Mouse (Mus musculus): ENCODE results near the gene Mios.

Mios gene

DNA sequence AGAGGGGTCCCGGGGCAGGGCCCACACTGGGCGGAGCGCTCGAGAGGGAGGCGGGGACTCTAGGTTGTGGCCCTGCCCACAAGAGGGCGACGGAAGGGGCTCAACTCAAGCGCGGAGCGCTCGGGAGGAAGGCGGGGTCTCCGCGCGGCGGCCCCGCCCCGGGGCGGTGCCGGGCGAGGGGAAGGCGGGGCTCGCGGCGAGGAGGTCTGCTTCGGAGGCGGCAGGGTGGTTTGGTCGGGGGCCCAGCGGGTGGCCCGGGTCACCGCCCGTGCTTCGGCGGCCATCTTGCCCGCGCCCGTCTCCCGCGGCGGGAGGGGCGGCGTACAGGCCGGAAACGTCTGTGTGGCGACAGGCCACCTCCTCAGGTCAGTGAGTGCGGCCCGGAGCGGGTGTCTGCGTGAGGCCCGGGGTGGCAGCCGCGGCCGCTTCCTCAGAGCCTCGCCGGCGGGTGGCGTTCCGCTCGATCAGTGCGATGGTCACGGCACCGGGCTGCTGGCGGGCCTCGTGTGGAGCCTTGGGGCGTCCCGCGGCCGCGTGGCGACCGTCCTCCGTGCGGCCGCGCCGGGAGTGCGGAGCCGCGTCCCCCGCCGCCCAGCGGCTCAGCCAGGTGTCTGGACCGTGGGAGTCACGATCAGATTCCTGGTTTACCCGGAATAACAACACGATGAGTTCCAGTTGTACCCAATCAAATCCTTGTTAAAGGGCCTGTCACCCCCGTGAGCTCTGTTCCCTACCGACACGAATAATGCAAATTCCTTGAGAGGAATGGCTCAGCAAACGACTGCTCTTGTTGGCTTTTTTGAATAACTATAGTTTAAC is at the start of gene Mios:
TSS of gene Mios (plus strand) at position 176 of the 819 bp plus-strand sequence.
- peak; percentile 92 to 95 for DNase-seq

DNA sequence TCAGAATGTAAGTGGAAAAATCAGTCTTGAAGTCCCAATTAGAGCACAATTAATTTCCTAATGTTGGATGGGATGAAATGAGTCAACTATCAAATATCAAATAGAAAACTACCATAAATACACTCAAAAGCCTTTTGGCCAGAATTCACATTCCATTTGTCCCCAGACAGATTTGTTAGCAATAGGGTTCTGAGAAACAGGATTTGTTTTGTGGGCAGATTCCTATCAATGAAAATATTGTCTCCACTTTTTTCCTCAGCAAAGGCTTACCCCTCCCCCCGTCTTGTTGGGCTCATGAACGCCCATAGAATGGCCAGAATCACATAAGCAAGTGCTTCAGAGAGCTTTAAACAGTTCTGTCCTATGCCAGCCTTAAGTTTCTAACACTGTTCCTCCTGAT is 49.0 kb upstream of the Mios start:
- no peak for DNase-seq

DNA sequence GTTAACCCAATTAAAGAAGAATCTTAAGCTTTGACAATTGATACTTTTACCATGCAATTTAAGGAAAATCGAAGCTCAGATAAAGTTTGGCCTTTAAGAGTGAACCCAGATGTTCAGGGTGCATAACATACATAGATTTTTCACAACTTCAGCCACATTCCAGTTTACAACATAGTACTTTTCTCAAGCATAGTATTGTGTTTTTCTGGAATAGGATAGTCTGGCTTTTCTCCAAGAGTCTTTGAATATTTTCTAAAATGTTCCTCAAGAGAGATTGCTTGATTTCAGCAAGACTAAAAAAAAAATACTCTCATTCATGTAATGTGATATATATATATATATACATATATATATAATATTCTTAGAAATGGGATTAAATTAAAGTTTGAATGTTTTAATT is 44.3 kb upstream of the Mios start:
- DNase-seq, result no peak

DNA sequence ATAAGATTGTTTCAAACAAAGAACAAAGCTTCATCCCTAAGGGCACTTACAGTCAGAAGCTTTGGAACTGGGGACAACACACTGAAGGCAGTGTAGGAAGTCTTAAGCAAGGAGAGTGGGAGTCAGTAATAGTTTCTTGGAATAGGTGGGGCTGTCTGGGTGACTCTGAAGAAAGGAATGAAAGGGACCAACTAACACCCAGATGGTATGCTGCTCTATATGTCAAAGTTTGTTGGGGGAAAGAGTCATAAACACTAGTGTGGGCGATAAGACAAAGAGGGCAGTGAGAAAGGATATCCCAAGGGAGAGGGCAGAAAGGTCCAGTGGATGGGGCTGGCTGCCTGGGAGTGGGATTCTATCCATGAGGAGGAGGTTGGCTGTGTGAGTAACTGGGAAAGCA is 36.9 kb upstream of the Mios start:
- no peak for DNase-seq

DNA sequence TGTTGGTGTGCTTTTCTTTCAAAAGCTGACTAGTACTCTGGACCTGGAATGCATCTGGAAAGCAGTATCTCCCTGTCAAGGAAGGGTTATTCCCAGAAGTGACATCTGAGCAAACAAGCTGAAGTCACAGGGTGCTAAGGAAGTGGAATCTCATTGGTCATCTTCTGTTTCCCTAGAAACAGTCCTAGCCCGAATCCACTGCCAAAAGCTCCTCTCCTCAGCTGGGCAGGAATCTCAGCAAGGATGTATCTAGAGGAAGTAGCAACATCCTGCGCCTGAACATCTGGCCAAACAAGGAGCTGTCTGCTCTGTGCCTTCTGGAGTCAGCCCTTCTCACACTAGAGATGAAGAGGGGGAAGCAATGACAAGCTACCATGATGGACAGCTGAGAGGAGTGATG is 35.0 kb upstream of the Mios start:
- no peak for DNase-seq

DNA sequence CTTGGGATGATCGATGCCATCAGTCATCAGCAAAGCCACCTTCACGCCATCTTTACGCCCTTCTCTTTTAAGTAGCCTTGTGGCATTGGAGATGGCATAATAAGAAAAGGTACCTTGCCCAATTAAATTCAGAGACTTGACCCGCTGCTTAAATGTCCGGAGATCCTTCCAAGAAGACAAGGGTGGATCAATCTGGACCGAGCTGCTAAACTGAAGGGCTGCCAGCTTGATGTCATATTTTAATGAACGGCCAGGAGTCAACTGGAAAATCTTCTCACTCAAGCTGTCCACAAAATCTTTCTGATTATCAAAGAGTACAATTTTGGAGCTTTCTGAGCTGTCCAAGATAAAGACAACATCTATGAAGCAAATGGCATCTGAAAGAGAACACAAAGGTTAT is 33.7 kb upstream of the Mios start:
- peak; percentile 62 to 69 for DNase-seq

DNA sequence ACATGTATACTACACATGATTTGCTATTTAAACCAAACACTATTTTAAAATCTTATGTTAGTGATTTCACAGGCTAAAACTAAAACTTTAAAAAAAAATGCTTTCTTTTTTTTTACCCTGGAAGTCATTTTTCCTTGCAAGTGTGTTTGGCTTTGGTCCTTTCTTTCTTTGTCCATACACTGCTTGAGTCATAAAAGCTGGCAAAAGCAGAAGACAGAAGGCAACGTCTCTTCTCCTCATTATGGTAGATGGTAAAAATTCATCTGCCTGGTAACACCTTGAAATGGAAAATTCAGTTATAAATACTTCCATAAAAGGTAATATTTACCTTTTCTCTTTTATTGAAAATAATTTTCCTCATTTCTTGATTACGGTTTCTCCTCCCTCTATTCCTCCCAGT is 32.9 kb upstream of the Mios start:
- DNase-seq, result no peak

DNA sequence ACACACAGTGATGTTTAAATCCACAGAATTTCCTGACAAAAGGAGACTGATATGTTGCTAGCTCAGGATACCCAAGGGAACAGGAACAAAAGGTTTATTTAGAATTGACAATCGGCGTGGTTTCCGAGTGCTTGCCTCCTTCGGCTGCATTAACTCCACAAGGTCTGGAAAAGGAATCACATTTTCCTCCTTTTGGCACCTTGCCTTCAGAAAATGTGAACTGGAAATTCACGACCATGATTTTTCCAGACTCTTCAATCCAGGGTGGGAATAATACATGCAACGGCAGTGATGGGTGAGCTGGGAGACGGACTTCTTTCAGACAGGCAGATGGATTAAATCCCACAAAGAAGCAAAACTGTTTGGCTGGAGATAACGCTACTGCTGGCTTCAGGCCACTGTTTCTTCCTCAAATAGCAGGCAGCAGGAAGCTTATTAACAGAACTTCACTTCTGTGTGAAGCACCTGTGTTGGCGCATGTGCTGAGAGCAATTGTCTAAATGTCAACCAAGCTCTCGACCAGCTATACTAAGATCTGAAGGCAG is 30.6 kb upstream of the Mios start:
- peak; percentile 57 to 75 for DNase-seq

DNA sequence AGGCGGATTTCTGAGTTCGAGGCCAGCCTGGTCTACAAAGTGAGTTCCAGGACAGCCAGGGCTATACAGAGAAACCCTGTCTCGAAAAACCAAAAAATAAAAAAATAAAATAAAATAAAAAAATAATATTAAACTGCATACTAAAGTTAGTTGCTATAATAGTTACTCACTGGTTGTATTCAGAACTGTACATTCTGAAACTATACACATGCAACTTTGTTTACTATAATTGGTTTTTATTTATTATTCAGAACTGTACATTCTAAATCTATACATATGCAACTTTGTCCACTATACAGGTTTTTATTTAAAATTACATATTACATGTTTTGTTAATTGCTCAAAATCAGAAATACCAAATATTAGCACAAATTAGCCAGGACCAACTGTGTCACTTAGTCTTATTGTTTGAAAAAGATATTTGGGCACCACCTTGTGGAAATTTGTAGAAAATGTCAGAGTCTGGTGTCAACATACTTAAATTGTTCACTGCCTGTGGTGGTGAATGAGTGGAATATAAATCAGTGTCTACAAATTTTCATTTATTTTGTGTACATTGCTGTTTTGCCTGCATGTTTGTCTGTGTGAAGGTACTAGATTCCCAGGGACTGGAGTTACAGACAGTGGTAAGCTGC is 20.3 kb upstream of the Mios start:
- DNase-seq, result peak; percentile 31 to 59

DNA sequence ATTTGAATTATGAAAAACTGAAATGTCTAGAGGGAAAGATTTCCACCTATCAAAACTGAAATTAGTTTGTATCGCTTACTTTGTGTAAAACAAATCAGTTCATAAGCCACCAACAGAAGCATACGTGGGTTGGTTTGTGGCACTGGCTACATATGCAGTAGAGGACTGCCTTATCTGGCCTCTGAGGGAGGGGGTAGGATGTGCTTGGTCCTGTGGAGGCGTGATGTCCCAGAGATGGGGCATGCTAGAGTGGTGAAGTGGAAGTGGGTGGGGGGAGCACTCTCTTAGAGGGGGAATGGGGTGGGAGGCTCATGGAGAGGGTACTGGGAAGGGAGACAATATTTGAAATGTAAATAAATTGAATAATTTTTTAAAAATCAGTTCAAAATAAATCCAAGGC is 19.1 kb upstream of the Mios start:
- no peak for DNase-seq

DNA sequence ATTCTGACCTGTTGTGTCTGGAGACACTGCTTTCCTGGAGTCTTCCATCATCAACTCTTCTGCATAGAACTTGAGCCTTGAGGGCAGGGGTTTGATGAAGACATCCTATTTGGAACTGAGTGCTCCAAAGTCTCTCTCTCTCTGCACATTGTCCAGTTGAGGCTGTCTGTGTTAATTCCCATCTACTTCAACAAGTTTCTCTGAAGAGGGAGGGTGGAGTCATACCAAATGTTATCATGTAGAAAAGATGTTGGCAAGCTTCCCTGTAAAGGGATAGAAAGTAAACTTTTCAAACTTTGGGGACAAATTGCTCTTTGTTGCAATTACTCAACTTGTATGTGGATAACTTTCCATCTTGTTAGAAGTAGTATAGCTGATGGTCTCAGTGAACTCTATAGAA is 16.5 kb upstream of the Mios start, which contains the start of gene Col28a1:
TSS of gene Col28a1 (minus strand) at position 101 of the 400 bp plus-strand sequence.
- DNase-seq, result no peak

DNA sequence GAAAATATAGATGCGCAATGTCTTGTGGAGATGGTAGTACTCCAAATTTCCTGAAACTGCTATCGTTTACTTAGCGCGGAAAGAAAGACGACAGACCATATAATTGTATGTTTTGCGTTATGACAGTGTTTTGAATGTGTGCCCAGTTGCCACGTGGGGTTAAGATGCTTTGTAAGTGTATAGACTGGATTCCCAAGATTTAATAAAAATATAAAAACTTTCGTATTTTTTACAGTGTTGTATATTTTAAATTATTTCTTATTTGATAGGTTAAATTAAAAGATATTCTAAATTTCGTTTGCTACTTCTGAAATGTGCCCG is 804 bp downstream of the Mios start:
- DNase-seq, result peak in 1 of 2 experiments; percentile 53

DNA sequence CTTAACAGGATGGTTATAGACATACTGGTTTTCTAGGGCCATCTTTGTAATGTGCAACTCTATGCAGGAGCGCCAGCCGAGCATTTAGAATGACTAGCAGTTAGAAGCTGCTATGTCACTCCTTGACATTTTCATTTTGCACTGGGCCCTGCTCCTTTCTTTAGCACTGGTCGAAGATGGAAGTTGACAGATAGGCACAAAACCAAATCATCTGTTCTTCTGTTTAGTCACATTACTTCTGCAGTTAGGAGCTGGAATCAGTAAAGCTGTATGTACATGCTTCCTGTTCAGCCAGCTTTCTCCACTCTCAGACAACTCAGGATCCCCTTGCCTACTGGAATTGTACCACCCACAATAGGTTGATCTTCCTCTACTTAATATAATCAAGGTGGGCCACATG is 1.6 kb downstream of the Mios start:
- DNase-seq, result peak; percentile 11 to 14

DNA sequence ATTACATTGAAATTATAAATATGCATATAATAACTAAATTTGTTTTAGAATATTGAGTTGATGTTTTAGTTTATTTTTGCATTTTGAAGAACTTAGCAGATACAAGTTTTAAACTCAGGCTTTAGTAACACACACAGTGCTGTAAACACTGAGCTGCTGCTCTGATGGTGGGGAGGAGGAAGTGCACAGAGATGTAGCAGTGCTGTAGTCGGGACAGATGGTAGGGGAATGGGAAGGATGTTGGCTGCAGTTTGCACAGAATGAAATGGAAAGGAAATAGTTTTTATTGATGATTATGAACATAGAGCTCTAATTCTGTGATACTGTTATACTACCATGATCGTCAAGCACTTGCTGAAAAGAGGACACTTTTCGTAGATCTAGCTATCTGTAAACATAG is 18.0 kb downstream of the Mios start:
- DNase-seq, result no peak

DNA sequence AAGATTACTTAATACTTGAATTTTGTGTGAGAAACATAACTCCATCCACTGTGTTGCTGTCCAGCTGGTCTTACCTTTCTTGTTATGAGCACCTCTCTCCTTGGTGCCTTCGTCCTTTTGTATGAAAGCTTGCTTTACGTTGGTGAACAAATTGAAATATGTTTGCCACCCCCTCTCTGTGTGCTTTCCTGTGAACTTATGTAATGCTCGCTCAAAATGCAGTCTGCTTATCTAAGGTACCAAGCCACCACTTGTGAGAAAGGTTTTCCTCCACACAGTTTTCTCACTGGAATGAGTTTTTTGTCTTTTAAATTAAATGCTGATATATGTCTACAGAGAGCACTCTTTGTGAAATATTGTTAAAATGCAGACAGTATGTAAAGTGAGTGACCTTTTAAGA is 19.6 kb downstream of the Mios start:
- DNase-seq, result no peak

DNA sequence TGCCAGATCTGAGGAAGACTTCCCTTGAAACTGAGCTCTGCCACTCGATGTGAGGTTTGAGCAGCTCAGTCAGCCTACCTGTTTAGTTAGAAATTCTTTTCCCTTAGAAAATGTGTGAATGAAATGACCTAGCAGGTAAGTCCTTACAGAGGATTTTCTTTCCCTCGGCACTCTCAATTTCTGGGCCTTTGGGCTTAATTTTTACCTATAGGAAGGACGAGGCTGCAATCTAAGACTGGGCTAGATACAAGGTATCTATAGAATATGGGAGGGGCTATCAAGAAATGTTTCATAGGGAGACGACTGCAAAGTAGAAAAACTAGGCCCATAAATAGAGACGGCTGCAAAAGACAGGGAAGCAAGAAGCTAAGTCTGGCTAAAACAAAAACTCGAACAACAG is 49.3 kb downstream of the Mios start:
- DNase-seq, result no peak

DNA sequence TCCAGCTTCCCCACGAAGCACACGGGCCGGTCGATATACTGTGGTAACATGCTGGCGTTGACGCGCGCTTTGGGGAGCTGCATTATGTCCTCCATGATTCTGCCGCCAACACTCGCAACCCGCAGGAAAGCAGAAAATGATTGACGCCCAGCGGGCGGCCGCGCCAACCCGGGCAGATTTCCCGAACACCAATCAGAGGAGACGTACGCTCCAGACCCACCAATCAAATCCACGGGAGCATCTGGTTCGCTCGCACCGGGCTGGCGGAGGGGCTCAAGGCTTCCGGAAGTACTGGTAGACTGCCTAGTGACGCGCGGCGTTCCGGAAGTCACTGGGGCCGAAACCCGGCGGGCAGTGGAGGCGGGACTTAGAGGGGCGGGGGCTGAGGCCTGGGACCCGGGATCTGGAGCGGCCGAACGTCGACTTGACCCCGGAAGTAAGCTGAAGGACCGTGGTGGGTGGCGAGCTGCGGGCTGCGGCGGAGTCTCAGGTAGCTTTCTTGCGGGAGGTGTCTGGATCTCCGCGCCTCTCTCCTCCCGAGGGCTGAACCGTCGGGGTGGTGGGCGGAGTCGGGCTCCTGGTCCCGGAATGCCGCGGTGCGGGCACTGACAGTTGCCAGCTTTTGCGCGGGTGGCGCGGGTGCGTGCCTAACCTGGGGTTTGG is 50.1 kb downstream of the Mios start, which contains the start of the genes Rpa3, Umad1 and Gm45062:
TSS of gene Rpa3 (minus strand) at position 170 of the 663 bp plus-strand sequence.
TSS of gene Umad1 (plus strand) at position 285 of the 663 bp plus-strand sequence.
TSS of gene Gm45062 (plus strand) at position 447 of the 663 bp plus-strand sequence.
- peak; percentile 99 for DNase-seq

DNA sequence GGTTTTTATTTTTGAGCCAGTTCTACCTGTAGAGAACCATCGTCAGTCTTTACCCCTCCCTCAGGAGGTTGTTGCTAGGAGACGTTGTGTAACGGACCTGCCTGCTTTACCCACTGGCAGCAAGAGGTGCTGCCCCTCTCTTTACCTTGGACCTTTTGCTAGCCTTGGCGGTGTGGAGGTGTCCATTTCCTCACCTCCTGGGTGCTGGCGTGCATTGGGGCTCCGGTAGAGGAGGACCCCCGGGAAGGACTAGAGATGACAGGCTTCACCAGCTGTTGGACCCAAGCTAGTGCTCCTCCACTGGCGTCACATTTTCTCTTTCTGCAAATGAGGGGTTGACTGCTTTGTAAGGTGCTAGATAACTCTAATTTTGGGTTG is 50.6 kb downstream of the Mios start:
- no peak for DNase-seq

DNA sequence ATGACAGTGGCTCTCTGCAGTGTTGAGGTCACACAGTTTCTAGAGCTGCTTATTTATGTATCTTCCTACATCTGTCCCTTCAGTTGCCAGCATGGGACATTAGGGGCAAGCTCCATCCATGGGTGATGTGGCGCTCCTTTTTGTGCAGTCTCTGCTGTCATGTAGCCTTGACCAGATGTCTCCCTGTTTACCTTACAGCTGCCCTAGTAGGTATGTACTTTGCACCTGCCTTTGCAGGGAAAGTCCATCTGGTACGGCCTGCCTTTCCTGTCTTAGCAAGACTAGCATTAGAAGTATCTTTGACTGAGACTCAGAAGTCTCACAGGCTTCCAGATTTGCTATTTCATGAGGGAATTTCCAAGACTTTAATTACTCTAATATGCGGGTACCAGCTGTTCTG is 62.0 kb downstream of the Mios start:
- no peak for DNase-seq

DNA sequence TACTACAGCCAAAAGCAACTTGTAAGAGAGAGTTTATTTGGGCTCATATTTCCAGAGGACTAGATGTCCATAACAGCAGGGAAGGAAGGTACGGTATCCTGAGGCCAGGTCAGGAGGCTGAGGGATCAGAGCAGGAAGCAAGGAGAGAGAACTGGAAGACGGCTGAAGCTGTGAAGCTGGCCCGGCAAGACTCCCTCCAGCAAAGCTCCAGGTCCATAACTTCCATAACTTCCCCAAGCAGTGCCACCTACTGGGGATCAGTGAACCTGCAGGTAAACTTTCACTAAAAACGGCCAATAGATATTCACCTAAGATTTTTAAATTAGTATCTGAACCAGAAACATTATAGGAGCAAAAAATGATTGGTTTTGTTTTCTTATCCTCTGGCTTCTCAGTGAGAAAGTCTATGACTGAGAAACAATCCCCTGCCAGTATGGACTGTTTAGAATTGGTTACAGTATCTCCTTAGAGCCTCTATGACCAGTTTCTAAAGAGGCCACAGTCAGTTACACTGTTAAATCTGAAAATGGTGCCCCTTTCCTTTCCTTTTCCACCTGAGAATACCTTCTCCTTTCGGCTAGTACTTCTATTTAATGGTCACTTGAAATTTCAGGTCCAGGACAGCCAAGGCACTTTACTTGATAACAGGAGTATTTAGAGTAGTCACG is 65.5 kb downstream of the Mios start:
- DNase-seq, result peak; percentile 71 to 77

DNA sequence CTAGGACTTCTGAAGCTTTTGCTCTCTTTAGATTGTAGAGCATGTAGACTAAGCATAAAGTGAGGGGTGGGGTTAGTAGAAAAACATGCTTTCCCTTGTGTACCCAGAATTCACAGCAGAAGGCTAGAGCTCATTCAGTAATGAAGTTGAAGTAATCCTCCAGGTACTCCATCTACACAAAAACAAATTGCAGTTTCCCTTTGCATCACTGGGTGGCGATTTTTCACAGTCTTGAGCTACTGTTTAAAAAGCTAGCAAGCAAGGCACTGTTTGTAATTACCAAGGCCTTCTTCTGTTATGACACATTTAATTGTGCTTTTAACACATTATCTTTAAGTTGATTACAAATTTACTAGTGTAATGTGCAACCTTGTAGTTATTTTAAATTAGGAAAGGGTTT is 66.1 kb downstream of the Mios start:
- peak; percentile 83 to 86 for DNase-seq

DNA sequence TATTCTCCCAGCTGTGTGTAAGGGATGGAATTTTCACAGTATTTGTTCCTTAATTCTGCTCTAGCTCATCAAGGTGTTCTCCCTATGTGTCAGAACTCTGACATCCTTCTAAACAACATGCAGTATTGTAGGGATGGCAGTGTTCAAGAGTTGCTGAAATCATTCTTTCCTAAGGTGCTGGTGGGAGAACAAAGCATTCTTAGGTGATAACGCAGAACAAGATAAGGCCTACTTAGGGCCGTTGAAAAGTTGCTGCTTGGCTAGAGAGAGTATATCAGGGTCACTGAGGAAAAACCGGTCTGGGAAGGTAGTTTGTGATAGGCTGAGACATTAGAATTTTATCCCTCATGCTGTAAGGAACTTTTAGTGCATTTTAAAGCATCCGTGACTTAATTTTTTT is 67.4 kb downstream of the Mios start:
- no peak for DNase-seq

DNA sequence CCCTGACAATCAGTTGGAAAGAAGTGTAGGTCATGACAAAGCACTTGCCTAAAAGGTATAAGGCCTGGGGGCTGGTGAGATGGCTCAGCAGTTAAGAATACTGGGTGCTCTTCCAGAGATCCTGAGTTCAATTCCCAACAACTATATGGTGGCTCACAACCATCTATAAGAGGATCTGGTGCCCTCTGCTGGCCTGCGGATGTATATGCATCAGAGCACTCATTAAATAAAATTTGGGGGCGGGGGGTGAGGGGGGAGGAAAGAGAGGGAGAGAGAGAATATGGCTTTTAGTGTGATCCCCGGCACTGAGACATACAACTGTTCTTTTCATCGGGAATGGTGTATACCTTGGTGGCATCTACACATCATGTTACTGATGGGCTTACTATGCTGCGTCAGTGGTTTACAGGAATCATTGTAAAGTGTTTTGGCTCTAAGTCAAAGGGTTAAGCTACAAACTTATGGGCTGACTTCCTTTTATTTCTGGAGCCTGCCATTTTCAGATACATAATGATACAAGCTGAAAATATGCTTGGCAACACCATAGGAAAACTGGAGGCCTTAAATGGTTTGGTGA is 69.5 kb downstream of the Mios start:
- DNase-seq, result peak in 1 of 2 experiments; percentile 25
